Mouse (Mus musculus) liver, embryonic 13.5 days (tissue): Measurements from ENCODE around the gene Cryba4. TPM values are rescaled to one million over a fixed set of nuclear protein-coding genes. Genes with fewer than 3 reads are reported as not detected.

Source experiments
- ATAC-seq: fragments of 200-750 bp; cut with Nextera tagmentation; 2 replicates; pipeline ENCODE4 v1.8.0; 2017; ENCODE audit warnings: low read depth, mild to moderate bottlenecking, moderate number of reproducible peaks, moderate library complexity
- DNase-seq: peaks from one replicate; pipeline ENCODE4 v3.0.0; 2022
- H3K27ac ChIP-seq: fragments of 300-500 bp; sonication (generic); 2 replicates; pipeline ENCODE4 v1.5.1; 2015; ENCODE audit warnings: moderate library complexity, mild to moderate bottlenecking, inconsistent platforms
- H3K27me3 ChIP-seq: fragments of 300-500 bp; sonication (generic); 2 replicates; pipeline ENCODE4 v1.6.1; 2015; ENCODE audit warnings: mild to moderate bottlenecking, inconsistent platforms
- H3K36me3 ChIP-seq: fragments of 300-500 bp; sonication (generic); 2 replicates; pipeline ENCODE4 v1.6.1; 2015; ENCODE audit warnings: mild to moderate bottlenecking, inconsistent platforms
- H3K4me1 ChIP-seq: fragments of 300-500 bp; sonication (generic); replicated peaks from 2 replicates; pipeline ENCODE4 v1.6.1; 2015; ENCODE audit warnings: inconsistent platforms
- H3K4me2 ChIP-seq: fragments of 300-500 bp; sonication (generic); 2 replicates; pipeline ENCODE4 v1.6.1; 2015; ENCODE audit warnings: inconsistent platforms, mild to moderate bottlenecking, moderate library complexity
- H3K4me3 ChIP-seq: fragments of 300-500 bp; sonication (generic); replicated peaks from 2 replicates; pipeline ENCODE4 v1.5.1; 2015; ENCODE audit warnings: mild to moderate bottlenecking, inconsistent platforms
- H3K9ac ChIP-seq: fragments of 300-500 bp; sonication (generic); 2 replicates; pipeline ENCODE4 v1.6.1; 2015; ENCODE audit warnings: mild to moderate bottlenecking, inconsistent platforms
- H3K9me3 ChIP-seq: fragments of 300-500 bp; sonication (generic); replicated peaks from 2 replicates; pipeline ENCODE4 v1.6.1; 2016; ENCODE audit warnings: inconsistent platforms
- WGBS: fragments of 180-500 bp; shearing (Covaris S2); methylation state at CpG from one replicate; pipeline ENCODE4 v1.1.7; 2015; ENCODE audit not compliant: insufficient replicate concordance; 5-methylcytosine and 5-hydroxymethylcytosine counted together
- polyA plus RNA-seq: library from polyadenylated mRNA; unstranded; fragments of >200 nt; fragmentation: Nextera tagmentation; extraction: Ambion mirVana; gene quantifications from 2 replicates; pipeline ENCODE4 v1.2.1, GENCODE M21; 2015

The Cryba4 gene
- polyA plus RNA-seq: 0.33 and 0.60 TPM in 2 replicates

DNA sequence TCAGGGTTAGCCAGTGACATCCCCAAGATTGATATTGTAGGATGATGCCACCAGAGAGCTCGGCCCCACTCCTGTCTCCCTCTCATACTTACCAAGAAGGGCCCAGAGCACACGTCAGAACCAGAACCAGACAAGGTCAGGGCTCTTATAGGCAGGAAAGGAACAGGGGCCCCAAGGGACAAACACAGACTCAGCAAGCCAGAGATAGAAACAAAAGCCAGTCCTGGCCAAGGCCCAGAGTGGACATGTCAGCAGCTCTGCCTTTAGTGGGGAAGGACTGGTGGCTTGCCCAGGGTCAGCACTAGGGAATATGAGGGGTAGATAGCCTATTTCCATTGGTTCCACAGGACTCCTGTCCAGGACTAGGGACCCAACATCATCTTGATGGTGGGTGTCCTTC lies at the start of gene Cryba4:
Gene Cryba4, minus strand, starts transcription at position 119 of the 400 bp plus-strand sequence.
- Histone ChIP-seq H3K36me3 (no peaks in the 10 kb centered on the region), H3K9ac (peak within 1 kb of the TSS; percentile 47), H3K9me3 (no peaks in the 10 kb centered on the region), H3K4me1 (peaks cover 42% of the 10 kb centered on the region), H3K4me3 (no peak within 1 kb of the TSS), H3K4me2 (peak within 1 kb of the TSS; percentile 41), H3K27me3 (0 out of 2 replicates have a peak, but pooled peaks cover 3% of the 10 kb centered on the region), H3K27ac (peak within 1 kb of the TSS; percentile 78)
- DNase-seq: no peak
- WGBS: 51% methylated on average over 2 of the region's 2 CpGs
- no peak for ATAC-seq

DNA sequence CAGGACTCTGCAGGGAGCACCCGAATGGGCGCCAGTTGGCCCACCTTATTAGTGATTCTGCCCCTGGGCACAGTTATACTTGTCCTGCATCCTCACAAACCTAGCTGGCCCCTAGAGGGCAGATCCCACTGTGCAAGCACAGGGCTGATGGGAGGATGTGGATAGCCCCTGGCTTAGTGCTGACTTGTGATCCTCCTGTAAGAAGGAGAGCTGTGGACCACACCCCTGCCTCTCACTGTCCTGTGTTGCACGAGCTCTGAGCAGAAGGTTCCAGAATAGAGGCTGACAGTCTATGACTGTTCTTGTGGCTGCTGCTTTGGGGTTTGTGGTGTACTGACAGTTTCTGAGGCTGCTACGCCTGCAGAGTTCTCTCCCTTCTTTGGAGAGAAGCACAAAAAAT lies 49.4 kb upstream of the Cryba4 start:
- ATAC-seq (no peak), DNase-seq (no peak)
- Histone ChIP-seq H3K9ac (no peak overlapping the region), H3K4me2 (no peak overlapping the region), H3K4me3 (no peak overlapping the region), H3K27me3 (no peaks in the 10 kb centered on the region), H3K9me3 (no peaks in the 10 kb centered on the region), H3K36me3 (peaks cover 36% of the 10 kb centered on the region; the same call in 1 of the 2 replicates), H3K4me1 (peaks cover 62% of the 10 kb centered on the region), H3K27ac (peak overlapping the region; percentile 72)
- 65% methylated on average over 4 of the region's 4 CpGs for WGBS

DNA sequence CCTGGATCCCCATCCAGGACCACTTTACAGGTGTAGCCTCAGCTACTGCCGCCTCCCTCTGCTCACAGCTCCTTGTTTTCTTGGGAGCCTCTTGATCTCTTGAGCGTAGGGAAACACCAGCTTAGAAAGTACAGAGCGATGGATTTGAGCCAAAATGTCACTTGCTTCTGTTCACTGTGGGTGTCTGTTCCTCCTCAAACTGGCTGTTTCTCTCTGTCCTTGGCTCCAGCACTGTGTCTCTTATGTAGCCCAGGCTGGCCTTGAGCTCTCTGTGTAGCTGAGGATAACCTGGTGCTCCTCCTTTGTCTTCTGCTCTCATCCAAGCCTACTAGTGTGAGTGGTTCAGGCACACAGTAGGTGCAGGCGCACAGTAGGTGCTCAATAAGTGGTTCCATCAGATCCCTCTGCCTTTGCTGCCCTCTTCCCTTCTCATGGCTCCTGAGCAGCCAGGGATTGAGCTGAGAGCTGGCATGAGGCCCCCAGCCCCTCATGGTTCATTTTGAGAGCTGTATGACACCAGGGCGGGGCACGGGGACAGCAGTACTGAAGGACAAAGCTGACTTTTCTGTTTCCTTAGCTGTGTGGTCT lies 48.5 kb upstream of the Cryba4 start:
- Histone ChIP-seq H3K9me3 (no peaks in the 10 kb centered on the region), H3K9ac (no peak overlapping the region), H3K27ac (peak overlapping the region; percentile 72), H3K4me1 (peaks cover 71% of the 10 kb centered on the region), H3K4me3 (no peak overlapping the region), H3K27me3 (no peaks in the 10 kb centered on the region), H3K4me2 (no peak overlapping the region), H3K36me3 (peaks cover 27% of the 10 kb centered on the region; the same call in 1 of the 2 replicates)
- 79% methylated on average over 6 of the region's 6 CpGs for WGBS
- ATAC-seq (no peak), DNase-seq (no peak)

DNA sequence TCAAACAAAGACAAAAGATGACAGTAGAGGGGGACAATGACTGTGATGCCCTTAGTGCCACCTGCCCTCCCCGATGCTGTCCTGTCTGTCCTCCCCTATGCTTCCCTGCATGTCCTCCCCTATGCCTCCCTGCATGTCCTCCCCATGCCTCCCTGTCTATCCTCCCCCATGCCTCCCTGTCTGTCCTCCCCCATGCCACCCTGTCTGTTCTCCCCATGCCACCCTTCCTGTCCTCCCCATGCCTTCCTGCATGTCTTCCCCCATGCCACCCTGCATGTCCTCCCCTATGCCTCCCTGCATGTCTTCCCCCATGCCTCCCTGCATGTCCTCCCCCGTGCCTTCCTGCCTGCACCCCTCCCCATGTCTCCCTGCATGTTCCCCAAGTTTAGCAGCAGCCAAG lies 47.8 kb upstream of the Cryba4 start:
- Histone ChIP-seq H3K9ac (no peak overlapping the region), H3K27ac (no peak overlapping the region), H3K27me3 (no peaks in the 10 kb centered on the region), H3K9me3 (no peaks in the 10 kb centered on the region), H3K36me3 (peaks cover 20% of the 10 kb centered on the region; the same call in 1 of the 2 replicates), H3K4me2 (no peak overlapping the region), H3K4me1 (peaks cover 78% of the 10 kb centered on the region), H3K4me3 (no peak overlapping the region)
- ATAC-seq: no peak
- WGBS: 60% methylated on average over 2 of the region's 2 CpGs
- DNase-seq: no peak

DNA sequence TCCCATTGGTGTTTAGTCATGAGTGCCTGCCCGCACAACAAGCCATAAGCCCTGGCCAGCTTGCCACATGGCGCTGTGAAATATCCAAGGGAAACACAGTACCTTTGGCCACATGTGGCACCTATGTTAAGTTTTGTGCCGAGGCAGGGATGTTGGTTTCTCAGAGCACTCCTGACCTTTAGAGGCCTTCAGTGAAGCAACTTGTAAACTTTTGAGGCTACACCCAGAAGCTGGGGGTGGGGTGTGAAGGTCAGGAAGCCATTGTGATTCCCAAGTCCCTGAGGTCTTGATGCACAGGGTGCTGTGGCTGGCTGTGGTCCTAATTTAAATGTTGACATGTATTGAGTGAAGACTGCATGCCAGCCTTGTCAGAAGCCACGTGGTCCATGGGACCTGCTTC lies 47.1 kb upstream of the Cryba4 start:
- no peaks in the 10 kb centered on the region for H3K9me3 ChIP-seq
- H3K9ac ChIP-seq: no peak overlapping the region
- peaks cover 13% of the 10 kb centered on the region; the same call in 1 of the 2 replicates for H3K36me3 ChIP-seq
- 72% methylated on average over 4 of the region's 4 CpGs for WGBS
- H3K4me3 ChIP-seq: no peak overlapping the region
- peaks cover 85% of the 10 kb centered on the region for H3K4me1 ChIP-seq
- H3K27ac ChIP-seq: peak overlapping the region; percentile 80; the same call in 1 of the 2 replicates
- no peaks in the 10 kb centered on the region for H3K27me3 ChIP-seq
- DNase-seq (no peak), ATAC-seq (no peak)
- no peak overlapping the region for H3K4me2 ChIP-seq

DNA sequence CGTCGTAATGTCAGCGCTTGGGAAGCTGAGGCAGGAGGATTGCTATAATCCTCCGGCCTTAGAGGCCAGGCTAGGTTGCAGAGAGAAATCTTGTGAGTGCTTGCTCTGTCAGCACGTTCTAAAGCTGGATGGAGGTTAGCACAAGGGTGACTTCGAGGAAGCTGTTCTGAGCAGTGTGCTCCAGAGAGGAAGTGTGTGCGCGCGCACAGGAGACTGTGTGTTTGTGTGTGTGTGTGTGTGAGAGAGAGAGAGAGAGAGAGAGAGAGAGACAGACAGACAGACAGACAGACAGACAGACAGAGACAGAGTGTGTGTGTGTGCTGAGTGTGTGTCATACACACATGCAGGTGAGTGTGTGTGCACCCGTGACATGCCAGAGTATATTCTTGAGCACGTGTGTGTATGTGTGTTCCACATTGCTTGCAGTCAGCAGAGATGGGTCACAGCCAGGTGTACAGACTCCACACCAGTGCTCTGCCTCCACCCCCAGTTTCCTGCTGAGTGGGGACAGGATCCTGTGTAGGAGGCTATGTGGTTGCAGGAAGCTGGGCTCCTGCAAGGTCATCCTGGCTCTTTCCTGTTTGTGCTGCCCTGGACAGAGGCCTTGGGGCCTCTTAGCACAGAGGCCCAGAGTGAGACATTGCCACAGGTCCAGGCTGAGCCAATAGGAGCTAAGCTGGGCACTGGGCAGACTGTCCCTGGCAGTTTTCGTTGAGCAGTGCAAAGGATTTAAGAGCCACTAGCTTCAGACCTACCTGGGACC lies 46.1 kb upstream of the Cryba4 start:
- Histone ChIP-seq H3K4me3 (no peak overlapping the region), H3K4me1 (peaks cover 95% of the 10 kb centered on the region), H3K4me2 (no peak overlapping the region), H3K9me3 (no peaks in the 10 kb centered on the region), H3K27me3 (no peaks in the 10 kb centered on the region), H3K27ac (peak overlapping the region; percentile 80), H3K9ac (0 out of 2 replicates have a peak overlapping the region, but pooled peaks have one; percentile 31), H3K36me3 (peaks cover 3% of the 10 kb centered on the region; the same call in 1 of the 2 replicates)
- WGBS: 53% methylated on average over 12 of the region's 12 CpGs
- ATAC-seq (peak; percentile 5; the same call in 1 of the 2 replicates), DNase-seq (no peak)

DNA sequence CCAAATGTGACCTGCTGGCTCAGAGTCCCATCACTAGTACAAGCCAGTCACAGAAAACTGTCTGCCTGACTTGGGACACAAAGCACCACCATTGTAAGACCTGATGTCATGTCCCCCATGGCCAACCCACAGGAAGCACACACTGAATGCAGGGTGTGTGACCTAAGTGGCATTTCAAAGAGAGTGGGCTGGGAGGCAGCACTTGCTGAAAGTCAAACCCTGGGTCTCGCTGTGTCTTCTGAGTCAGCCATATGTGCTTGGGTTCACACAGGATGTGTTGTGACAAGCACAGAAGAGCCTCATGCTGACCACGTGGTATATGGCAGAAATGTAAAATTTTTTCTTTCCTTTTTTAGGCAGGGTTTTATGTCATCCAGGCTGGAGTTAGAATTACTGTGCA lies 44.9 kb upstream of the Cryba4 start:
- peak overlapping the region; percentile 43 for H3K9ac ChIP-seq
- H3K4me2 ChIP-seq: 0 out of 2 replicates have a peak overlapping the region, but pooled peaks have one; percentile 28
- DNase-seq: no peak
- no peaks in the 10 kb centered on the region for H3K9me3 ChIP-seq
- no peak for ATAC-seq
- H3K36me3 ChIP-seq: 0 out of 2 replicates have a peak, but pooled peaks cover 3% of the 10 kb centered on the region
- peaks cover 99% of the 10 kb centered on the region for H3K4me1 ChIP-seq
- H3K27me3 ChIP-seq: no peaks in the 10 kb centered on the region
- H3K27ac ChIP-seq: peak overlapping the region; percentile 80
- 50% methylated on average over 2 of the region's 2 CpGs for WGBS
- H3K4me3 ChIP-seq: no peak overlapping the region

DNA sequence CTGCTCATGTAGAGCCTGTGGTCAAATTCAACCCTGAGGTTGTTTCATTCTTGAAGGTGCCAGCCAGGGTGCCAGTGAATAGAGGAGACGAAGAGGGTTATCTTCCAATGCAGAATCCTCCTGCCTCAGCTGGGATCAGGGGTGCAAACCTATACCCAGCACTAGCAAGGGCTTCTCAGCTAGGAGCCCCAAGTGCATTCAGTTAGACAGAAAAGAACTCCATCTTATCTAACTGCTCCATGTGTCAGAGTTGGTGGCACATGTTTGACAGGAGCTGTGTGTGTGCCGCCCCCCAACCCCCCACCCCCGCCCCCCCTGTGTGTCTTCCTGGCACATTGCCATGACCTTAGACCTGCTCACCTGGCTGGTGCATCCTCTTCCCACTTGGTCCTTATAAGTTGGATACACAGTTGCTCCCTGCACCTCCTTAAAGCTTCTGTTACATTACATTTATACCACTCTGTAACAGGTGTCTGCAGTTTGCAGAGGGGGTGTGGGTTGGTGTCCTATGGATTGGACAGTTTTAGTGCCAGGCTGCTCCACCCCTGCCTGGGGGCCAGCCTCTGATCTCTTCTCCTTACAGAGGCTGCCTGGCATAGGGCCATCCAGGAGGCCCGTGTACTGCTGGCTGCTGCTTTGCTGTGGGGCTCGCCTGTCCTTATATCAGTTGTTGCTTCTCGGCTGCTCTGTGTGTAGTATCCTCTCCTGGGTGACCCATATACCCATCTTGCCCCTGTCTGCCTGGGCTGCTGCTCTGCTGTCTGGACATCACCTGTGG lies 44.3 kb upstream of the Cryba4 start:
- Histone ChIP-seq H3K27me3 (no peaks in the 10 kb centered on the region), H3K36me3 (0 out of 2 replicates have a peak, but pooled peaks cover 3% of the 10 kb centered on the region), H3K4me2 (peak overlapping the region; percentile 28; the same call in 1 of the 2 replicates), H3K9me3 (no peaks in the 10 kb centered on the region), H3K4me3 (no peak overlapping the region), H3K9ac (peak overlapping the region; percentile 43), H3K4me1 (peaks cover 100% of the 10 kb centered on the region), H3K27ac (peak overlapping the region; percentile 80)
- 17% methylated on average over 6 of the region's 6 CpGs for WGBS
- DNase-seq: no peak
- peak; percentile 72 for ATAC-seq

DNA sequence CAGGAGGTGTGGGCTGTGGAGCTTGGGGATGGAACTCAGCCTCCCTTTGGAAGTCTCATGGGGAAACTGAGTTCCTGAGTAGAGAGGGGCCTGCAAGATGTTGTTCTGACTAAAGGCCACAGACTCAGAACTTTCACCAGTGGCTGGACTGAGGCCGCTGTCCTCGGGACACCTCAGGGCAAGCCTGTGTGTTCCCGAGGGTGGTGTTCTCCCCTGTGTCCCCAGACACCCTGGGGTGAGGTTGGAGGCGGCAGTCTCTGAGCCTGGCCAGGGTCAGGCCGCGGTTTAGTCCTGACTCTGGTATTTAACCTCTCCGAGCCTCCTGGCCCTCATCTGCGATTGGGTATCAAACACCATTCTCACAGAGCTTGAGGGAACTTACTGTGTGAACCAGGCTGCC lies 43.2 kb upstream of the Cryba4 start:
- Histone ChIP-seq H3K27me3 (no peaks in the 10 kb centered on the region), H3K9me3 (no peaks in the 10 kb centered on the region), H3K4me1 (peaks cover 97% of the 10 kb centered on the region), H3K4me2 (0 out of 2 replicates have a peak overlapping the region, but pooled peaks have one; percentile 21), H3K36me3 (0 out of 2 replicates have a peak, but pooled peaks cover 3% of the 10 kb centered on the region), H3K4me3 (no peak overlapping the region), H3K27ac (peak overlapping the region; percentile 80), H3K9ac (peak overlapping the region; percentile 47)
- DNase-seq (no peak), ATAC-seq (no peak)
- WGBS: 56% methylated on average over 8 of the region's 8 CpGs

DNA sequence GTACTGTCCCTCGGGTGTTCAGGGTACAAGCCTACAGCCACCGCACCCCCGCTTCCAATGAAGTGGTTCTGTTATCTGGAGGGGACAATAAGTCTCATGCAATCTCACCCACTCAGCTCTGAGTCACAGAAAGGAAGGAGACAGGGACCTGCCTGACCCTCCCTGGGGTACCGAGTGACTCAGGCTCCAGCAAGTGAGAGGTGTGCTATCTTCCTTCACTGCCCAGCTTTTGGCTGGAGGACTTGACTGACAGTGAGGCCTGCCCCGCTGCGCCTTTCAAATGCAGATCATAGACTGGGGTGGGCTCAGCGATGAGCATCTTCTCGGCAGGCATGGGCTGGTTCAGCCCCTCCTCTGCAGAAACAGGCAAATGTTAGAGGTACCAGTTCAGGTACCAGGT lies 42.8 kb upstream of the Cryba4 start:
- Histone ChIP-seq H3K4me3 (no peak overlapping the region), H3K4me1 (peaks cover 97% of the 10 kb centered on the region), H3K9ac (peak overlapping the region; percentile 47; the same call in 1 of the 2 replicates), H3K27me3 (no peaks in the 10 kb centered on the region), H3K27ac (peak overlapping the region; percentile 80), H3K4me2 (peak overlapping the region; percentile 21; the same call in 1 of the 2 replicates), H3K9me3 (no peaks in the 10 kb centered on the region), H3K36me3 (0 out of 2 replicates have a peak, but pooled peaks cover 3% of the 10 kb centered on the region)
- 22% methylated on average over 8 of the region's 8 CpGs for WGBS
- DNase-seq: no peak
- ATAC-seq: peak; percentile 49

DNA sequence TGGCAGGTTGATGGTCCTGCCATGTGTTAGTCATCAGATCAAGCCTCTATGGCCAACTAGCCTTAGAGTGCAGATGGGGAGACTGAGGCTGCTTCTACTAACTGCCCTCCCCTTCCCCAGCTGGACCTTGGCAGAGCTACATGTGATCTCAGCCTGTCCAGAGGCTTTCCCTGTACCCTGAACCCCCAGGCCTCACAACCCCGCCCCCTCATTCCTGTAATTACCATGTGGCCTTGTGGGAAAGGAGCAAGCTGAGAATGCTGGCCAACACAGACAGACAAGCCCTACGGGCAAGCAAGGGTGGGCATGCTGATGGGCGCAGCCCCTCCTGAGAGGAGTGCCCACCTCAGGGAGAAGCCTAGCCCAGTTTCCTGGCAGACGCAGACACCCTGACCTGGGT lies 42.4 kb upstream of the Cryba4 start:
- no peak for ATAC-seq
- 65% methylated on average over 4 of the region's 4 CpGs for WGBS
- Histone ChIP-seq H3K27me3 (no peaks in the 10 kb centered on the region), H3K4me2 (no peak overlapping the region), H3K4me3 (no peak overlapping the region), H3K9me3 (no peaks in the 10 kb centered on the region), H3K27ac (peak overlapping the region; percentile 80), H3K36me3 (0 out of 2 replicates have a peak, but pooled peaks cover 3% of the 10 kb centered on the region), H3K4me1 (peaks cover 97% of the 10 kb centered on the region), H3K9ac (peak overlapping the region; percentile 47; the same call in 1 of the 2 replicates)
- no peak for DNase-seq
